Mouse (Mus musculus) heart, embryonic 11.5 days (tissue): Measurements from ENCODE around the gene Bmf. TPM values are rescaled to one million over a fixed set of nuclear protein-coding genes. Genes with fewer than 3 reads are reported as not detected.
"Not testable (repeated sequence)": the region's sequence is repeated elsewhere in the genome, so short reads cannot be mapped to it uniquely, and the experiment has no call there.

ENCODE experiments used
- ATAC-seq: fragments of 200-750 bp; cut with Nextera tagmentation; replicated peaks from 2 replicates; pipeline ENCODE4 v1.8.0; 2017; ENCODE audit warnings: moderate library complexity; ENCODE audit not compliant: insufficient number of reproducible peaks, low FRiP score, low TSS enrichment
- H3K27ac ChIP-seq: fragments of 300-500 bp; sonication (generic); 2 replicates; pipeline ENCODE4 v1.5.1; 2014; ENCODE audit warnings: mild to moderate bottlenecking, low read depth, low read length
- H3K27me3 ChIP-seq: fragments of 300-500 bp; sonication (generic); 2 replicates; pipeline ENCODE4 v1.6.1; 2014; ENCODE audit warnings: mild to moderate bottlenecking, low read length, mixed read lengths; ENCODE audit not compliant: control insufficient read depth, insufficient read depth
- H3K36me3 ChIP-seq: fragments of 300-500 bp; sonication (generic); 2 replicates; pipeline ENCODE4 v1.6.1; 2014; ENCODE audit warnings: mild to moderate bottlenecking, low read length, moderate library complexity, mixed read lengths; ENCODE audit not compliant: control insufficient read depth, insufficient read depth
- H3K4me1 ChIP-seq: fragments of 300-500 bp; sonication (generic); 2 replicates; pipeline ENCODE4 v1.6.1; 2014; ENCODE audit warnings: low read length; ENCODE audit not compliant: control insufficient read depth, insufficient read depth
- H3K4me2 ChIP-seq: fragments of 300-500 bp; sonication (generic); 2 replicates; pipeline ENCODE4 v1.6.1; 2014; ENCODE audit warnings: mild to moderate bottlenecking, moderate library complexity
- H3K4me3 ChIP-seq: fragments of 300-500 bp; sonication (generic); 2 replicates; pipeline ENCODE4 v1.5.1; 2014; ENCODE audit warnings: low read depth, low read length
- H3K9ac ChIP-seq: fragments of 300-500 bp; sonication (generic); 2 replicates; pipeline ENCODE4 v1.6.1; 2014; ENCODE audit warnings: mild to moderate bottlenecking, low read depth, low read length, moderate library complexity
- H3K9me3 ChIP-seq: fragments of 300-500 bp; sonication (generic); replicated peaks from 2 replicates; pipeline ENCODE4 v1.6.1; 2016; ENCODE audit warnings: low read length; ENCODE audit not compliant: control insufficient read depth
- WGBS: fragments of 180-500 bp; shearing (Covaris S2); extraction: QIAGEN DNeasy Blood & Tissue Kit; methylation state at CpG from one replicate; pipeline ENCODE4 v1.1.7; 2014; ENCODE audit not compliant: insufficient replicate concordance; 5-methylcytosine and 5-hydroxymethylcytosine counted together
- polyA plus RNA-seq: library from polyadenylated mRNA; unstranded; fragments of >200 nt; fragmentation: Nextera tagmentation; extraction: Ambion mirVana; gene quantifications from 2 replicates; pipeline ENCODE4 v1.2.1, GENCODE M21; 2014

Bmf gene
- polyA plus RNA-seq, 1 experiment from 2014 or later, result 3.7 TPM

DNA sequence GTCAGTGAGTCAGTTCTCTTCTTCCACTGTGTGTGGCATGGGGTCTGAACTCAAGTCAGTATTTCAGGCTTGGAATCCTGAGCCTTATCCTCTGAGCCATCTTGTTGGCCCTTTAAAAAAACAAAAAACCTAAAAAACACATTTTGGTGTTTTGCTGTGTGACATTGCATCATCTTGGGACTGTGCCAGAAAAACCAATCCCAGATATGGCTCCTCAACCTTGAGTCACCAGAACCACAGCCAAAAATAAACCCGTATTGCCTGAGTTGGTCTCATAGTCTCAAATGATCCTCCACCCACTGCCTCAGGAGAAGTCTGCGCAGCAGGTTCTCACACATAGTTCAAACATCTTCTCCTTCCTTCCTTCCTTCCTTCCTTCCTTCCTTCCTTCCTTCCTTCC lies 21.5 kb upstream of the Bmf start:
- H3K27ac ChIP-seq, result no peak overlapping the region
- H3K36me3 ChIP-seq, result no peaks in the 10 kb centered on the region
- H3K4me2 ChIP-seq, result no peak overlapping the region
- H3K27me3 ChIP-seq, result no peaks in the 10 kb centered on the region
- no peaks in the 10 kb centered on the region for H3K9me3 ChIP-seq
- no peaks in the 10 kb centered on the region for H3K4me1 ChIP-seq
- WGBS, result 77% methylated on average over 2 of the region's 2 CpGs
- H3K9ac ChIP-seq, result no peak overlapping the region
- no peak for ATAC-seq
- H3K4me3 ChIP-seq, result no peak overlapping the region

DNA sequence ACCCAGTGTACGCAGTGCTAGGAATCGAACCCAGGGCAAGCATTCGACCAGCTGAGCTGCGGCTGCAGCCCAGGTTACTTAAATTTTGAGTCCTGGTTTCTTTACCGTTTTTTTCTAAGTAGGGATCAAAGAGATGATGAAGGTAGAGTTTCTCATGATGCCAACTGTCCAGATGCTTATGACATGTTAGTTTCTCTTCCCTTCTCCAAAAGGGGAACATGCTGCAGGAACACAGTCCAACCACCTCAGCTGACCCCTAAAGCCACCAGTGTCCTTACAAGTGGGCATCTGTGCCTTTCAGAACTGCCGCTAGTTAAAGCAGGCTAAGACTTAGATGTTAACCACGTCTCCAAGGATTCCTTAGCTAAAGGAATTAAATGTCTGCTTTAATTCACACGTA lies 17.7 kb upstream of the Bmf start:
- 78% methylated on average over 8 of the region's 8 CpGs for WGBS
- H3K27me3 ChIP-seq, result no peaks in the 10 kb centered on the region
- ATAC-seq, result no peak

DNA sequence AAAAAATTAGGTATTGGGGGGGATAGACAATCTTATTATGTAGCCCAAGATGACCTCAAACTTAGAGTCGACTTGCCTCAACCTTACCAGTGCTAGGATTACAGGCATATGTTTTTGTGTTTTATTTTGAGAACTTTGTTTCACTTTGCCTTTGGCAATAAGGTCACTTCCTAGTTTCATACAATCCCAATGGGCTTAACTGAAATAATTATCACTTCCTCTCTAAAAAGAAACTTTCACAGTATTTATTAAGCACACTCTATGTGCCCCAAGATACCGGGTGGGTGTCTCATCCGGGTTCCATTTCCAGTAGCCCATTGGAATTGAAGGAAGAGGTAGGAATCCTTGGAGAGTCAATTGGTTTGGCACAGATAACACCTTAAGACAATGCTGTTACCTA lies 12.9 kb upstream of the Bmf start:
- Histone ChIP-seq H3K36me3 (no peaks in the 10 kb centered on the region; the same call in 1 of the 2 replicates), H3K4me2 (no peak overlapping the region), H3K27me3 (no peaks in the 10 kb centered on the region), H3K27ac (no peak overlapping the region), H3K4me3 (no peak overlapping the region), H3K9me3 (no peaks in the 10 kb centered on the region; the same call in 1 of the 2 replicates), H3K4me1 (no peaks in the 10 kb centered on the region), H3K9ac (no peak overlapping the region)
- ATAC-seq, result no peak
- 86% methylated on average over 3 of the region's 3 CpGs for WGBS

More for the DNA sequence above, 17.7 kb upstream of the Bmf start:
- H3K27ac ChIP-seq, result no peak overlapping the region
- no peak overlapping the region for H3K4me2 ChIP-seq
- H3K4me3 ChIP-seq, result no peak overlapping the region
- no peaks in the 10 kb centered on the region for H3K4me1 ChIP-seq
- H3K36me3 ChIP-seq, result no peaks in the 10 kb centered on the region
- no peaks in the 10 kb centered on the region for H3K9me3 ChIP-seq
- no peak overlapping the region for H3K9ac ChIP-seq

DNA sequence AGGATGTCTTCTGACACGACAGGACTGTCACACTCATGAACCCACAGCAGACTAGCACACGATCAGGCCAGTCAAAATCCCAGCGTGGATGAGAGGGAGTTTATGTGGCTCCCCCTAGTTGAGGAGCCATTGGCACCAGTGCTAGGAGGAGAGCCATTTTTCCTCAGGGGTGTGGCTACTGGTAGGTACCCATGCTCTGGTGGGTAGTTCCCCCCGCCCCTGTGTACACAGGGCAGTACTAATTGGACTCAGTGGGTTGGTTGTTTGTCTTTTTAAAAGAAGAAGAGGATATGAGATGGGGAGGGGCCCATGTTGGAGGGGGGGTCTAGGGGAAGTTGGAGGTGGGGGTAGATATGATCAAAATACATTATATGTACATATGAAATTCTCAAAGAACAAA lies 12.5 kb upstream of the Bmf start:
- H3K4me3 ChIP-seq, result no peak overlapping the region
- H3K9ac ChIP-seq, result no peak overlapping the region
- H3K9me3 ChIP-seq, result no peaks in the 10 kb centered on the region; the same call in 1 of the 2 replicates
- no peak overlapping the region for H3K27ac ChIP-seq
- H3K4me1 ChIP-seq, result no peaks in the 10 kb centered on the region
- H3K27me3 ChIP-seq, result no peaks in the 10 kb centered on the region
- no peak overlapping the region for H3K4me2 ChIP-seq
- WGBS, result 78% methylated on average over 4 of the region's 4 CpGs
- no peak for ATAC-seq
- H3K36me3 ChIP-seq, result no peaks in the 10 kb centered on the region; the same call in 1 of the 2 replicates

DNA sequence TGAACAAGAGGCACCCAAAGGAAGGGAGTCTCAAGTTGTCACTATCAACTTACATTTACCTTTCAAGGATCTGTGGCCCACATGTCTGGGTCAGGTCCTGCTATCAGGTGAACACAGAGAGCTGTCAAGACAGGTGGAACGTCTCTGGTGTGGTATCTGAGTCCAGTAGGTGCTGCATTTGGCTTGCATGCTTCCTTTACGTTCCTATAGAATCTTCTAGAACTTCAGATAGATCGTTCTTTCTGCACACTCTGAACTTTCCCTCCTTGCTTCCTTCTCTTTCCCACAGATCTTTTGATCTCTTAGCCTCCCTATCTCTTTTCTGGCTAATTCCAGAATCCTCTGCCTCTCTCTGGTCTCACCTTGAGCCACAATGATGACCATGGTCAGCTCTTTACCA lies 8.9 kb upstream of the Bmf start:
- H3K36me3 ChIP-seq, result no peaks in the 10 kb centered on the region; the same call in 1 of the 2 replicates
- no peaks in the 10 kb centered on the region for H3K27me3 ChIP-seq
- no peak overlapping the region for H3K27ac ChIP-seq
- H3K4me1 ChIP-seq, result no peaks in the 10 kb centered on the region
- H3K4me2 ChIP-seq, result no peak overlapping the region
- whole genome bisulfite sequencing, result 88% methylated on average over 3 of the region's 3 CpGs
- H3K4me3 ChIP-seq, result no peak overlapping the region
- ATAC-seq, result no peak
- no peaks in the 10 kb centered on the region; the same call in 1 of the 2 replicates for H3K9me3 ChIP-seq
- H3K9ac ChIP-seq, result no peak overlapping the region

DNA sequence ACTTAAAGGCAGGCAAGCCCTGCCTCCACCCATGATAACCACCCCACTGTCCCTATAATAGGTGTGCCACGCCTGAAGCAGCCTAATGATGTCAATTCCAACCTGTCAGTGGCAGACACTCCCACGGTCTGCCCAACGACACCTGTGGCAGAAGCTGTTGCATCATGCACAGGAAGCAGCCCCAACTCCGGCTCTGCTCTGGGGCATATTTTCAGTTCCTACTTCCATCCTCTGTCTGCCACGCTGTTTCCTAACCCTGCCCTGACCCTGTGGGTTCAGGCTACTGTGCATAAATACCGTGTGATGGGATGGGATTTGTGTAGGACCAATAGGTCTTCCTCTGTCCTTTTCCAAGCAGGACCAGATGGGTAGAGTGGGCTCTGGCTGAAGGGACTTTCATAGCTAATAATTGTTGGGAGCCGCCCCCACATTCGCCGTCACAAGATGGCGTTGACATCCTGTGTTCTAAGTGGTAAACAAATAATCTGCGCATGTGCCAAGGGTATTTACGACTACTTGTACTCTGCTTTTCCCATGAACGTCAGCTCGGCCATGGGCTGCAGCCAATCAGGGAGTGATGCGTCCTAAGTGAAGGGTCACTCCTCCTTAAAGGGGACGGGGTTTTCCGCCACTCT lies 5.0 kb upstream of the Bmf start:
- not testable (repeated sequence) for H3K27me3 ChIP-seq, H3K9me3 ChIP-seq, ATAC-seq, H3K36me3 ChIP-seq, H3K4me1 ChIP-seq
- Histone ChIP-seq H3K4me3 (peak overlapping the region; percentile 42), H3K4me2 (peak overlapping the region; percentile 58), H3K27ac (peak overlapping the region; percentile 35; the same call in 1 of the 2 replicates), H3K9ac (peak overlapping the region; percentile 59)
- 58% methylated on average over 14 of the region's 17 CpGs for WGBS

DNA sequence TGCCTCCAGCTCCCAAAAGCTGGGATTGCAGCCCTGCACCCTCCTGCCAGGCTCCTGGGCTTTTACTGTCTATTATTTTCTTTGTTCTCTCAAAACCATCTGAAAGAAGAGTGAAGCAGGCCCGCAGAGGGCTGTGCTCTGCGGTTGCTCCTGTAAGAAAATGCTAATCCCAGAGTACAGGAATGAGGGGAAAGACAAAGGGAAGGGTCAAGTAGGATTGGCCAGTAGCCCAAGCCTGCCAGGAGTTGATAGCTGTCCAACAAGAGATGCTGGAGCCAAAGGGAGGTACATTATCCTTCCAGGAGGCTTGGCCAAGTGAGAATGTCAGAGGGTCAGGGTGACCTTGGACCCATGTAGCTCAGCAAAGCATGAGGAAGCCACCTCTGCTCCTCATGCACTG lies 2.1 kb upstream of the Bmf start:
- peaks cover 17% of the 10 kb centered on the region for H3K4me1 ChIP-seq
- no peak overlapping the region for H3K9ac ChIP-seq
- H3K9me3 ChIP-seq, result no peaks in the 10 kb centered on the region
- H3K4me2 ChIP-seq, result no peak overlapping the region
- no peak overlapping the region for H3K4me3 ChIP-seq
- ATAC-seq, result no peak
- 66% methylated on average over 2 of the region's 2 CpGs for WGBS
- H3K27ac ChIP-seq, result no peak overlapping the region
- H3K27me3 ChIP-seq, result no peaks in the 10 kb centered on the region
- no peaks in the 10 kb centered on the region for H3K36me3 ChIP-seq

DNA sequence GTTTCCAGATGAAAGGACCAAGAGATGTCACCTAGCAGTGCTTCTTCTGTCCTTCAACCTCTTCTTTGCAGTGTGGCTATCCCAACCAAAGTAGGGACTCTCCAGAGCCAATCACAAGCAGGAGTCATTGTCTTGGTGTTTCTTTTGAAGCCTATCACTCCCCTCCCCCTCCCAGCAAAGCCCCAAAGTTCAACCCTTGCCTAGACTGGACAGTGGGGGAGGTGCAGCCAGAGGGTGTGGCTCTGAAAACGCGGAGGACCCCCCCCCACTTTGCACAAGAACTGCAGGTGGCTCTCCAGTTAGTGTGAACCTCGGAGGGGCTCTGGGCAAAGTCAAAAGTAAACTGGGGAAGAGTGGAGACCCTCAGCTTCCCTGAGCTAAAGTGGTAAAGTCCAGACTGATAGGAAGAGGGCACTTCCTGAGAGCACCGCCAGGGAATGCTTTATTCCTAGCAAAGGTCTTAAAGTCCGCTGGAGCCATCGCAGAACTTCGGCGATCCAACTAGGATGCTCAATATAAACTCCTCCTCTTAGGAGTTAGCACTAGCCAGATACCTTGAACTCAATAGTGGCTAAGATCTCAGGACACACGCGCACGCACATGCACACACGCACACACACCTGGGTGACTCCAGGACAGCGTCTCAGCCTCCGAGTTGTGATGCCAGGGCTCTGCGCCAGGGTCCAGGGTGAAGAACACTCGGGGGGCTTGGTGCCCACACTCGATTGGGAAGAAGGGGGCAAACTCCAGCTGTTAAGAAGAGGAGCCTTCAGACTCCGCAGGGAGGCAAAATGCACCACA lies 866 bp downstream of the Bmf start:
- Histone ChIP-seq H3K4me1 (peaks cover 45% of the 10 kb centered on the region), H3K27ac (no peak overlapping the region), H3K4me3 (peak overlapping the region; percentile 89), H3K4me2 (peak overlapping the region; percentile 86), H3K9ac (peak overlapping the region; percentile 83), H3K36me3 (no peaks in the 10 kb centered on the region), H3K9me3 (no peaks in the 10 kb centered on the region), H3K27me3 (no peaks in the 10 kb centered on the region)
- under 1% methylated on average over 18 of the region's 18 CpGs for WGBS
- no peak for ATAC-seq
